Mouse (Mus musculus) hindbrain, postnatal 0 days (tissue): Measurements from ENCODE around the gene Cmah. TPM values are rescaled to one million over a fixed set of nuclear protein-coding genes. Genes with fewer than 3 reads are reported as not detected.

Experiments
- ATAC-seq: fragments of 200-750 bp; cut with Nextera tagmentation; 2 replicates; pipeline ENCODE4 v1.8.0; 2017; ENCODE audit warnings: mild to moderate bottlenecking, moderate TSS enrichment, moderate library complexity
- DNase-seq: peaks from one replicate; pipeline ENCODE4 v3.0.0-alpha.2; 2015; ENCODE audit warnings: low spot score
- H3K27ac ChIP-seq: fragments of 300-500 bp; sonication (generic); 2 replicates; pipeline ENCODE4 v1.5.1; 2014; ENCODE audit warnings: mild to moderate bottlenecking
- H3K27me3 ChIP-seq: fragments of 300-500 bp; sonication (generic); 2 replicates; pipeline ENCODE4 v1.6.1; 2014; ENCODE audit warnings: low read length, mixed read lengths; ENCODE audit not compliant: insufficient read depth
- H3K36me3 ChIP-seq: fragments of 300-500 bp; sonication (generic); 2 replicates; pipeline ENCODE4 v1.6.1; 2014; ENCODE audit warnings: low read length, mixed read lengths; ENCODE audit not compliant: insufficient read depth
- H3K4me1 ChIP-seq: fragments of 300-500 bp; sonication (generic); 2 replicates; pipeline ENCODE4 v1.6.1; 2014; ENCODE audit warnings: antibody characterized with exemption, low read length, mixed read lengths; ENCODE audit not compliant: insufficient read depth
- H3K4me2 ChIP-seq: fragments of 300-500 bp; sonication (generic); 2 replicates; pipeline ENCODE4 v1.6.1; 2014; ENCODE audit warnings: low read depth, mild to moderate bottlenecking, low read length, moderate library complexity, mixed read lengths
- H3K4me3 ChIP-seq: fragments of 300-500 bp; sonication (generic); 2 replicates; pipeline ENCODE4 v1.5.1; 2014; ENCODE audit warnings: low read length
- H3K9ac ChIP-seq: fragments of 300-500 bp; sonication (generic); replicated peaks from 2 replicates; pipeline ENCODE4 v1.6.1; 2014; ENCODE audit warnings: mild to moderate bottlenecking, low read length, moderate library complexity, mixed read lengths
- H3K9me3 ChIP-seq: fragments of 300-500 bp; sonication (generic); 2 replicates; pipeline ENCODE4 v1.6.1; 2016; ENCODE audit warnings: low read length, mixed read lengths
- CTCF ChIP-seq: IDR thresholded peaks from 2 replicates; pipeline ENCODE4 v1.5.1; 2016; ENCODE audit warnings: antibody characterized with exemption, control low read depth, low read depth
- WGBS: fragments of 180-500 bp; shearing (Covaris S2); extraction: QIAGEN DNeasy Blood & Tissue Kit; methylation state at CpG from one replicate; pipeline ENCODE4 v1.1.7; 2014; 5-methylcytosine and 5-hydroxymethylcytosine counted together
- polyA plus RNA-seq: library from polyadenylated mRNA; unstranded; fragments of >200 nt; fragmentation: Nextera tagmentation; extraction: Ambion mirVana; gene quantifications from 2 replicates; pipeline ENCODE4 v1.2.1, GENCODE M21; 2015
- total RNA-seq: library from RNA; depleted of rRNA; stranded (reverse); fragments of >200 nt; gene quantifications from 2 replicates; pipeline ENCODE4 v1.2.3, GENCODE M21; 2014

Gene Cmah
- total and polyA plus RNA-seq, 2 experiments from 2014 or later, result under 0.01 to 0.16 TPM

- Histone ChIP-seq H3K4me2 (no peak overlapping the region), H3K27me3 (no peaks in the 10 kb centered on the region), H3K9ac (no peak overlapping the region), H3K9me3 (no peaks in the 10 kb centered on the region), H3K27ac (no peak overlapping the region), H3K4me3 (no peak overlapping the region), H3K36me3 (no peaks in the 10 kb centered on the region), H3K4me1 (no peaks in the 10 kb centered on the region)
- DNase-seq (no peak), ATAC-seq (no peak)
- 63% methylated on average over 2 of the region's 2 CpGs for WGBS
- no peak for TF ChIP-seq CTCF
These were observed 124.3 kb downstream of the Cmah start for GRCm38 (mm10) chr13:24451455-24451854.

GRCm38 (mm10) chr13:24453737-24454136 is 126.5 kb downstream of the Cmah start:
- no peak for DNase-seq
- Histone ChIP-seq H3K36me3 (no peaks in the 10 kb centered on the region), H3K9me3 (no peaks in the 10 kb centered on the region), H3K4me1 (no peaks in the 10 kb centered on the region), H3K27ac (no peak overlapping the region), H3K9ac (no peak overlapping the region), H3K4me3 (no peak overlapping the region), H3K4me2 (no peak overlapping the region), H3K27me3 (no peaks in the 10 kb centered on the region)
- ATAC-seq, result no peak
- 93% methylated on average over 5 of the region's 5 CpGs for WGBS
- TF ChIP-seq CTCF, result no peak

DNA sequence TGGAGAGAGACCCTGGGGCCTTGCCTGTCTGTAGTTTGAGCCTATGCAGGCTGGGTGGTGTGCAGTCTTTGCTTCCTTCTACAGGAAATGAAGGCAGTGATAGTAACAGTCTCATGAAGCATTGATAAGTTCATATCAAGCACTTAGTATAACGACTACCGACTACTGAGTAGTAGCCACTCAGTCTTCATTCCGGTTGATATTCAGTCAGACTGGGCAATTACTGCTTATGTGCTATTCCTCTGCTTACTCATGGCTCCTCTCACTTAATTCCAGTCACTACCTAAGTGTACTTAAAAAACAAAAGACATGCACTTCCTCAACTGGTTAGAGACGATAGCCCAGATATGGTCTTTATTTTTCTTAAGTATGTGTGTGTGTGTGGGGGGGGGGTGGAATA is 129.2 kb downstream of the Cmah start:
- Histone ChIP-seq H3K4me2 (no peak overlapping the region), H3K27me3 (no peaks in the 10 kb centered on the region), H3K9me3 (no peaks in the 10 kb centered on the region), H3K4me1 (no peaks in the 10 kb centered on the region), H3K9ac (no peak overlapping the region), H3K27ac (no peak overlapping the region), H3K4me3 (no peak overlapping the region), H3K36me3 (no peaks in the 10 kb centered on the region)
- DNase-seq (no peak), ATAC-seq (no peak)
- no peak for TF ChIP-seq CTCF
- WGBS, result 91% methylated on average over 4 of the region's 4 CpGs

DNA sequence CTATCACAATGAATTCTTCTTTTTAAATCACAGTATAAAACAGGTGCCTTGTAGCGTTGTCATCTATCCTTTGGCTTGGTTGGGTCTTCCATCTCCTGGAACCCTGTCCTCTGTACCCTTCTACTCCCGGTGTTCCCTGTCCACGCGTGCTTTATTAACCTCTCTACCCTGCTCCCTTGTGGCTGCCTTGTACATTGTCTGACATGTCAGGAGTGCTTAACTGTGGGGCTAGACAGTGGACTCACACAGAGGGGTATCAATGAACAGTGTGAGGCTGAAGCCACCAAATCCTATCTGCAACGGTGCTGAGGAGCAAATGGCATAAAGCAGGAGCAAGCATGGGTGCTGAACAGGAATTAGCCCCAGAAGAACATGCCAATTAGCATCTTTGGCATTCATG is 133.3 kb downstream of the Cmah start:
- Histone ChIP-seq H3K4me3 (no peak overlapping the region), H3K4me1 (no peaks in the 10 kb centered on the region), H3K36me3 (no peaks in the 10 kb centered on the region), H3K9me3 (no peaks in the 10 kb centered on the region), H3K4me2 (no peak overlapping the region), H3K27me3 (no peaks in the 10 kb centered on the region), H3K27ac (no peak overlapping the region), H3K9ac (no peak overlapping the region)
- TF ChIP-seq CTCF, result no peak
- 82% methylated on average over 5 of the region's 5 CpGs for WGBS
- DNase-seq (no peak), ATAC-seq (no peak)

DNA sequence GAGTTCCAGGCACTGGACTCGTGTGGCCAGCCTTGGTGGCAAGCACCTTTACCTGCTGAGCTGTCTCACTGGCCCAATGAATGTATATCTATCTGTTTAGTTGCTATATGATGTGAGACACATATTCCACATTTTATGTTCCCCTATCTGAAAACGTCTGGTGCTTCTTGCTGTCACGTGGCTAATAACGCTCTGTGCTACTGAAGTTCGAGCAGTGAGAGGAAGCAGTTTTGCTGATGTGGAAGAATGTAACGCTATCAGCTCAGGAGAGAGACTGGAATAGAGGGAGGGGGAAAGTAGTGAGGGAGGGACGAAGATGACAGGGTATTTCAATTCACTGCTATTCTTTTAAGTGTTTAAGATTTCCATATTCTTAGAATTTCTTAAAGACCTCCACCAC is 136.6 kb downstream of the Cmah start:
- no peak for DNase-seq
- H3K27ac ChIP-seq, result no peak overlapping the region
- H3K4me3 ChIP-seq, result no peak overlapping the region
- TF ChIP-seq CTCF, result no peak
- no peak for ATAC-seq
- 78% methylated on average over 7 of the region's 7 CpGs for WGBS
- H3K9me3 ChIP-seq, result no peaks in the 10 kb centered on the region
- no peaks in the 10 kb centered on the region for H3K4me1 ChIP-seq
- no peak overlapping the region for H3K9ac ChIP-seq
- no peak overlapping the region for H3K4me2 ChIP-seq
- H3K27me3 ChIP-seq, result no peaks in the 10 kb centered on the region
- no peaks in the 10 kb centered on the region for H3K36me3 ChIP-seq

DNA sequence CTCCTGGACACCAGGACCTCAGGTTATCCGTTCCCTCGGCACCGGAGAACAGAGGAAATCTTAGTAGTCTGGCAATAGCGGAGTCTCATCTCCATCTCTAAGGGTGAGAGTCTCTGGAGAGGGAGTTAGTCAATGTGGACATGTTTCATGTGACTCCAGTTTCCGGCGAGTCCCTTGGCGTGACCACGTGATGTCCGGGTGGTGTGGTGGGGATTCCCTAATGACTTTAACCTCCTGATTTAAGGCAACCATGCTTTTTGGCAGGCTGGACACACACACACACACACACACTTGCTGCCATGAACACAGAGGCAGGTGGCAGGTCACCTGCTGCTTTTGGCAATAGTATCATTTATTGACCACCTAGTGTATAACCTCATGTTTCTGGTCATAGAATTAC is 138.8 kb downstream of the Cmah start:
- TF ChIP-seq CTCF, result no peak
- no peak overlapping the region for H3K4me3 ChIP-seq
- no peak for ATAC-seq
- DNase-seq, result no peak
- no peaks in the 10 kb centered on the region for H3K4me1 ChIP-seq
- H3K9ac ChIP-seq, result no peak overlapping the region
- no peaks in the 10 kb centered on the region for H3K9me3 ChIP-seq
- H3K27me3 ChIP-seq, result no peaks in the 10 kb centered on the region
- H3K36me3 ChIP-seq, result no peaks in the 10 kb centered on the region
- no peak overlapping the region for H3K27ac ChIP-seq
- WGBS, result 91% methylated on average over 9 of the region's 9 CpGs
- H3K4me2 ChIP-seq, result no peak overlapping the region

DNA sequence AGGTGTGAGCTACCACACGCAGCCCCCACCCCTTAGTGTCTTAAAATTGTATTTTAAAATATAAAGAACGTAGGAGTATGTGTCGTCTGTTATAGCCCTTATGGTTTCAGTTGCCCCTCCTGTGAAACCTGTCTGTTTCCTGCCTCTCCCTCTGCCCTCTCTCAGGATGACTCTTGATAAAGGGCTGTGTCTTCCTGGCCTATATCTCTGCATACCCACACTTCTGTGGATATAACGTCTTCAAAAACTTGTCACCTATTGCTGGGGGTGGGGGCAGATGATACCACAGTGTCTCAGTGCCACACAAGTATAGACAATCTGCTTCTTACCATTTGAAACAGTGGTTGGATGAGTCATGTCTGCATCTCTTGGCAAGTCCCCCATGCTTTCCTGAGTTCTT is 140.6 kb downstream of the Cmah start:
- no peak overlapping the region for H3K27ac ChIP-seq
- DNase-seq, result no peak
- no peaks in the 10 kb centered on the region for H3K27me3 ChIP-seq
- no peak for ATAC-seq
- 89% methylated on average over 4 of the region's 4 CpGs for WGBS
- no peaks in the 10 kb centered on the region for H3K36me3 ChIP-seq
- no peak overlapping the region for H3K4me3 ChIP-seq
- H3K4me2 ChIP-seq, result no peak overlapping the region
- H3K4me1 ChIP-seq, result no peaks in the 10 kb centered on the region
- no peak for TF ChIP-seq CTCF
- no peak overlapping the region for H3K9ac ChIP-seq
- H3K9me3 ChIP-seq, result no peaks in the 10 kb centered on the region
